Mouse (Mus musculus) kidney, postnatal 0 days (tissue): Measurements from ENCODE around the gene Tsku. TPM values are rescaled to one million over a fixed set of nuclear protein-coding genes. Genes with fewer than 3 reads are reported as not detected.

Experiments used
- ATAC-seq: fragments of 200-750 bp; cut with Nextera tagmentation; replicated peaks from 2 replicates; pipeline ENCODE4 v1.8.0; 2017; ENCODE audit warnings: low read depth, moderate number of reproducible peaks, moderate TSS enrichment, moderate library complexity; ENCODE audit not compliant: low FRiP score
- DNase-seq: peaks from one replicate; pipeline ENCODE4 v3.0.0-alpha.2; 2016; ENCODE audit warnings: low spot score
- H3K27ac ChIP-seq: fragments of 300-500 bp; sonication (generic); 2 replicates; pipeline ENCODE4 v1.5.1; 2014; ENCODE audit warnings: mild to moderate bottlenecking
- H3K27me3 ChIP-seq: fragments of 300-500 bp; sonication (generic); 2 replicates; pipeline ENCODE4 v1.6.1; 2014; ENCODE audit warnings: low read length, mixed read lengths; ENCODE audit not compliant: insufficient read depth
- H3K36me3 ChIP-seq: fragments of 300-500 bp; sonication (generic); 2 replicates; pipeline ENCODE4 v1.6.1; 2014; ENCODE audit warnings: low read length, mixed read lengths; ENCODE audit not compliant: insufficient read depth
- H3K4me1 ChIP-seq: fragments of 300-500 bp; sonication (generic); replicated peaks from 2 replicates; pipeline ENCODE4 v1.6.1; 2014; ENCODE audit warnings: antibody characterized with exemption, low read length, mixed read lengths; ENCODE audit not compliant: insufficient read depth
- H3K4me2 ChIP-seq: fragments of 300-500 bp; sonication (generic); 2 replicates; pipeline ENCODE4 v1.6.1; 2014; ENCODE audit warnings: mild to moderate bottlenecking, low read length, moderate library complexity, mixed read lengths
- H3K4me3 ChIP-seq: fragments of 300-500 bp; sonication (generic); replicated peaks from 2 replicates; pipeline ENCODE4 v1.5.1; 2014; ENCODE audit warnings: low read depth, low read length
- H3K9ac ChIP-seq: fragments of 300-500 bp; sonication (generic); 2 replicates; pipeline ENCODE4 v1.6.1; 2014; ENCODE audit warnings: low read depth, low read length
- H3K9me3 ChIP-seq: fragments of 300-500 bp; sonication (generic); replicated peaks from 2 replicates; pipeline ENCODE4 v1.6.1; 2016; ENCODE audit warnings: low read length, inconsistent platforms, mixed read lengths
- CTCF ChIP-seq: IDR thresholded peaks from 2 replicates; pipeline ENCODE4 v1.5.1; 2016; ENCODE audit warnings: antibody characterized with exemption, low read depth, mild to moderate bottlenecking, moderate library complexity
- WGBS: fragments of 180-500 bp; shearing (Covaris S2); extraction: QIAGEN DNeasy Blood & Tissue Kit; methylation state at CpG from one replicate; pipeline ENCODE4 v1.1.7; 2014; 5-methylcytosine and 5-hydroxymethylcytosine counted together
- polyA plus RNA-seq: library from polyadenylated mRNA; unstranded; fragments of >200 nt; fragmentation: Nextera tagmentation; extraction: Ambion mirVana; gene quantifications from 2 replicates; pipeline ENCODE4 v1.2.1, GENCODE M21; 2015

Tsku gene
- polyA plus RNA-seq, 1 experiment from 2014 or later: 8.3 TPM

DNA sequence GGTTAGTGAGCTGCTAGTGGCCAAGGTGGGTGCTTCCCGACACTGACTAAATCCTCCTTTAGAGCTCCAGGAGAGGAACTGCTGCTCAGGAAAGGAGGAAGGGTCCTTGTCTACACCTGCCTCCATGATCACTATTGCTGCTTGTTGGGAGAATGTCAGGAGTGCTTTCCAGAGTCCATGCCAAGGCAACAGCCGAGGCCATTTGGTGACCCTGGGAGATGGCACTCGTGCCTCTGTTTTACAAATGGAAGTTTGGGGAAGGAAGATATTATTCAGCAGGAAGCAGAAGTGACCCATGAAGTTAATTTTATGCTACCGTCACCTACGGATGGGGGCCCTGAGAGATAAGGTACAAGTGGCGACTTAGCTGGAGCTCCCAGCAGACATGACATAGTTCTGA, 21.7 kb upstream of the Tsku start:
- WGBS: 82% methylated on average over 6 of the region's 6 CpGs

DNA sequence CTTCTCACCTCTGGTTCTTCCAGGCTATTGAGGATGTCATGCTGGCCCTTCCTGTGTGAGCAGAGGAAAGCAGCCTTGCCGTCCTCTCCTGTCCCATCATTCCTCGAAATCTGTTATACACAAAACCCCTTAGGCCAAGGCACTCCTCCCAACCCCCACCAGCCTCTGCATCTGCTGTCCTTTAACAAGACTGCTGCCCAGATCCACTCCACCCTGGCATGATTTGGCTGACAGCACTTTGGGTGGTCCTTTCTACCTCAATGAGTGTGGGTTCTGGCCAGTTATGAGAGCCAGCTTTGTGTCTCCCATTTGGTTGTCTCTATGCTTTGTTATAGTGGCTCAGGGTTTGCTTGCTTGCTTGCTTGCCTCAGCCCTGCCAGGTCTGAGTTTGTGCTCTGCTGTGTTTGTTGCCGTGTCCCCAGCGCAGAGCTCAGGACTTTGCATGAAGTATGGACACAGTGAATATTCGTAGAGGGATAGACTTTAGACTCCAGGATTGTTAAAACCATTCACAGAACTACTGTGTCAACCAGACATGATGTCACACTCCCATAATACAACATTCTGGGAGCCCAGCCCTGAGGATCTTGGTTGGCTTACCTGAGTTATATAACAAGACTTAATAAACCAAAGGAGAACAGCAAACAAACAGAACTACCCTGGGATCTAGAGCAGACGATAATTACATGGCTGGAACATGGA, 19.2 kb upstream of the Tsku start:
- Histone ChIP-seq H3K4me1 (no peaks in the 10 kb centered on the region), H3K9me3 (no peaks in the 10 kb centered on the region), H3K9ac (no peak overlapping the region), H3K4me3 (no peak overlapping the region), H3K4me2 (no peak overlapping the region), H3K27me3 (no peaks in the 10 kb centered on the region), H3K27ac (no peak overlapping the region), H3K36me3 (no peaks in the 10 kb centered on the region)
- no peak for ATAC-seq
- WGBS: 71% methylated on average over 6 of the region's 6 CpGs
- DNase-seq: no peak
- TF ChIP-seq CTCF: no peak

More for the DNA sequence above, 21.7 kb upstream of the Tsku start:
- no peak for TF ChIP-seq CTCF
- no peak overlapping the region for H3K9ac ChIP-seq
- no peak overlapping the region for H3K4me2 ChIP-seq
- H3K27ac ChIP-seq: no peak overlapping the region
- DNase-seq: no peak
- H3K4me1 ChIP-seq: no peaks in the 10 kb centered on the region
- no peaks in the 10 kb centered on the region for H3K27me3 ChIP-seq
- H3K36me3 ChIP-seq: no peaks in the 10 kb centered on the region
- H3K9me3 ChIP-seq: no peaks in the 10 kb centered on the region
- H3K4me3 ChIP-seq: no peak overlapping the region
- no peak for ATAC-seq

DNA sequence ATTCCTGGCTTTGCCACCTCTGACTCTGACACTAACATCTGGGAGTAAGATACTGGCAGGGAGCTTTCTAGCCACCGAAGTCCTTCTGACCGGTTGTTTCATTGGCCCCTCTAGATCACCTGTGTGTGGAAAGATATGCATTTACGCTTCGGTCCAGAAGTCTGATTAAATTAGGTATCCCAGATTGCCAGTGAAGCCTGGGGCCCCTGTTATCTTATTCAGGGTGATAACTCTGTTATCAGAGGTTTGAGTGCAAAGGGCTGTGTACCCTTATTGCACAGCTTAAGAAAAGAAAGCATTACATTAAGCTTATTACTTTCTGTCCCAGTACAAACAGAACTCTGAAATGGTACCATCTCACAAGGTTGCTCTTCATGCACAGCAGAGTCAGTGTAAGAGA, 18.1 kb upstream of the Tsku start:
- DNase-seq: no peak
- H3K27ac ChIP-seq: no peak overlapping the region
- WGBS: 85% methylated on average over 4 of the region's 4 CpGs
- H3K27me3 ChIP-seq: no peaks in the 10 kb centered on the region
- H3K9me3 ChIP-seq: no peaks in the 10 kb centered on the region
- no peak overlapping the region for H3K4me3 ChIP-seq
- no peak for ATAC-seq
- no peak overlapping the region for H3K9ac ChIP-seq
- no peak for TF ChIP-seq CTCF
- no peaks in the 10 kb centered on the region for H3K4me1 ChIP-seq
- H3K4me2 ChIP-seq: no peak overlapping the region
- no peaks in the 10 kb centered on the region for H3K36me3 ChIP-seq

DNA sequence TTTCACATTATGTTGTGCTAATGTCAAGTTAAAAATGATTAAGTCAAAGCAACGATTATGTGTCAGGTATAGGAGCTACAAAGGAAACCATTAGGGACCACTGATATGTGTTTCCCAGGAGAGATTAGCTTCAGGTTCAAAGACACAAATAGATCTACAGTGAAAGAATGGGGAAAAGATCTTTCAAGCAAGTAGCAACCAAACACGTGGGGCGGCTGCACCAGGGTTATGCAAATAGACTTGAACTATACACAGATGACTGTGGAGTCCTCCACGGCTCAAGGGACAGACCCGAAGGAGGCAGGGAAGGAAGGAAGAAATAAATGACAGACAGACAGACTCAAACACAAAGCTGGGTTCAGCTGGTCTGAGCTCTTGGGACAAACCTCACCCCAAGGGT, 16.1 kb upstream of the Tsku start:
- H3K36me3 ChIP-seq: no peaks in the 10 kb centered on the region
- no peak overlapping the region for H3K4me2 ChIP-seq
- no peak overlapping the region for H3K27ac ChIP-seq
- H3K4me3 ChIP-seq: no peak overlapping the region
- H3K4me1 ChIP-seq: no peaks in the 10 kb centered on the region
- no peak for TF ChIP-seq CTCF
- DNase-seq (no peak), ATAC-seq (no peak)
- H3K9ac ChIP-seq: no peak overlapping the region
- no peaks in the 10 kb centered on the region for H3K27me3 ChIP-seq
- H3K9me3 ChIP-seq: no peaks in the 10 kb centered on the region
- WGBS: 35% methylated on average over 5 of the region's 5 CpGs

DNA sequence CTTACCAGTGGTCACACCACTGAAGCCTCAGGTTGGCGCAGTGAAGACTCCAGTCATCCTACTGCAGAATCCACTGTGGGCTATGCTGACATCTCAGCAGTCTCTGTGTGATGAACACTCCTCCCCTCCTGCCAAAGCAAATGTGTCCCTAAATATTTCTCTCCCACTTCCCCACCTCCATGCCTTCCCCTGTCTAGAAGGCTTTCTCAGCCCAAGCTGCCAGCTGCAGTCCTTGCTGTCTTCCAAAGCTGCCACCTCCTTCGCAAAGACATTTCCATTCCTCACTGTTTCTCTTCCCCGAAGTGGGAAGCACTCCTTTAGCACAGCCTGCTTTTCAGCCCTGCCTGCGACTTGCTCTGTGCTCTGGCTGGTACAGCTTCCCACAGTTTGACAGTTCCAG, 10.0 kb upstream of the Tsku start:
- 48% methylated on average over 4 of the region's 4 CpGs for WGBS
- ATAC-seq (no peak), DNase-seq (no peak)
- no peaks in the 10 kb centered on the region for H3K36me3 ChIP-seq
- no peaks in the 10 kb centered on the region for H3K27me3 ChIP-seq
- no peak for TF ChIP-seq CTCF
- H3K27ac ChIP-seq: no peak overlapping the region
- no peaks in the 10 kb centered on the region for H3K9me3 ChIP-seq
- H3K4me3 ChIP-seq: no peak overlapping the region
- no peak overlapping the region for H3K4me2 ChIP-seq
- no peaks in the 10 kb centered on the region for H3K4me1 ChIP-seq
- no peak overlapping the region for H3K9ac ChIP-seq

DNA sequence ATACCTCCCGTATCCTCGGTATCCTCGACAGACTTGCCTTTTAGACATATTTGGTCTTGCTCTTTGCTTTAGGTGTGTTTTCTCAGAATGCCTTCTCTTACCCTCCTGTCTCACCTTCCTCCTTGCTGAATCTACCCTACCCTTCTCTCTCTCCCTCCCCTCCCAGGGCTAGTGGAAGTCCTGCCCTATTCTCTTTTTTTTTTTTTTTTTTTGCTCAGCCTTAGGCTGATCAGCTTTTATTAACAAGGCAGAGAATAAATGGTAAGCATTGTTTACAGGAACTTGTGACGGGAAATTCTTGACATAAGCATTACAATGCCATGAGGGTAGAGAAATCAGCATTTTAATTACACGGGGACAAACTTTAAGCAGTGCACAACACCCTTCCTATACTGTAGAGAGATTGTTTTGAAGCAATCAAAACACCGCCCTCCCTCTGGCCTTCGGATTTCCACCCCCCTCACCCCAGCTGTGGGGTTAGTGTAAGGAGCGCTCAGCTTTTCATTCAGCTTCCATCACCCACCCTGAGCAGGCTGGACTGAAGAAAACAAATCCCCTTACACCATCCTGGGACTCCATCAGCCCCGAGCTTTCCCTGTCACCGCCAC, 8.7 kb upstream of the Tsku start:
- no peak for TF ChIP-seq CTCF
- H3K4me2 ChIP-seq: no peak overlapping the region
- no peaks in the 10 kb centered on the region for H3K4me1 ChIP-seq
- no peaks in the 10 kb centered on the region for H3K36me3 ChIP-seq
- H3K4me3 ChIP-seq: no peak overlapping the region
- ATAC-seq: no peak
- no peak overlapping the region for H3K27ac ChIP-seq
- H3K9me3 ChIP-seq: no peaks in the 10 kb centered on the region
- H3K9ac ChIP-seq: no peak overlapping the region
- DNase-seq: no peak
- WGBS: 62% methylated on average over 10 of the region's 10 CpGs
- H3K27me3 ChIP-seq: no peaks in the 10 kb centered on the region

DNA sequence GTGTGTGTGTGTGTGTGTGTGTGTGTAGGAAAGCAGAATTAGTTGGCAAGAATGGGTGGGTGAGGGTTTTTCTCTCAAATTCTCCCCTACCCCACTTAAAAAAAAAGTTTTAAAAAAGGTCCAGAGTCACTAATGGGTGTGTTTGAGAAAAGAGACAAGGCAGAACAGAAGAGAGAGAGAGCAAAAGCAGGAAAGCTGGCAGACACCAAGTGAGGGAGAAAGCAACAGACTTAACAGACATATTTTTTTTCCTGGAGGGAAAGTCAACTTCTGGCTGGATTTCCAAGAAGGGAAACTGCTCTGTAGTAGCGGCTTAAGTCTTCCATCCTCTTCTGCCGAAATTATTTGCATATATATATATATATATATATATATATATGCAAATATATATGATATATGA, 534 bp upstream of the Tsku start:
- Histone ChIP-seq H3K4me1 (peaks cover 14% of the 10 kb centered on the region; the same call in 1 of the 2 replicates), H3K4me2 (peak overlapping the region; percentile 86), H3K9ac (no peak overlapping the region), H3K4me3 (peak overlapping the region; percentile 70), H3K27me3 (no peaks in the 10 kb centered on the region), H3K9me3 (no peaks in the 10 kb centered on the region), H3K36me3 (no peaks in the 10 kb centered on the region), H3K27ac (no peak overlapping the region)
- no peak for TF ChIP-seq CTCF
- ATAC-seq (no peak), DNase-seq (peak; percentile 54)
- WGBS: 34% methylated on average over 2 of the region's 2 CpGs
